Mouse (Mus musculus) heart, adult 2 months (tissue): ENCODE measurements around the gene Ror1. TPM values are rescaled to one million over a fixed set of nuclear protein-coding genes. Genes with fewer than 3 reads are reported as not detected.
A peak's percentile ranks its signal among the peaks of the same experiment; 100 is the strongest.

ENCODE experiments used
- DNase-seq, 2 experiments: peaks; one replicate each; pipeline ENCODE4 v3.0.0; 2021
- H3K27ac ChIP-seq: fragments of 200-600 bp; 2 replicates; pipeline ENCODE4 v1.8.1; 2022
- H3K27me3 ChIP-seq: fragments of 200-500 bp; 2 replicates; pipeline ENCODE4 v1.6.1; 2012; ENCODE audit warnings: mild to moderate bottlenecking, low read length, inconsistent platforms, mixed read lengths; ENCODE audit not compliant: control insufficient read depth, insufficient read depth
- H3K36me3 ChIP-seq: fragments of 200-500 bp; 2 replicates; pipeline ENCODE4 v1.6.1; 2012; ENCODE audit warnings: low read length, inconsistent platforms; ENCODE audit not compliant: control insufficient read depth, insufficient read depth
- H3K4me1 ChIP-seq: fragments of 200-500 bp; 2 replicates; pipeline ENCODE4 v1.6.1; 2011; ENCODE audit warnings: low read length; ENCODE audit not compliant: control insufficient read depth, insufficient read depth
- H3K4me3 ChIP-seq: fragments of 200-600 bp; 2 replicates; pipeline ENCODE4 v1.8.1; 2022
- H3K79me2 ChIP-seq: fragments of 200-500 bp; replicated peaks from 2 replicates; pipeline ENCODE4 v1.6.1; 2012; ENCODE audit warnings: mild to moderate bottlenecking, inconsistent platforms, low read length, moderate library complexity, mixed read lengths; ENCODE audit not compliant: control insufficient read depth, insufficient read depth
- H3K9ac ChIP-seq: fragments of 200-500 bp; 2 replicates; pipeline ENCODE4 v1.6.1; 2012; ENCODE audit warnings: low read depth, mild to moderate bottlenecking, control low read depth, inconsistent platforms, low read length, mixed read lengths
- CTCF ChIP-seq: fragments of 200-600 bp; IDR thresholded peaks from 2 replicates; pipeline ENCODE4 v1.8.1; 2022; ENCODE audit warnings: antibody characterized with exemption, mild to moderate bottlenecking, moderate library complexity
- EP300 ChIP-seq: fragments of 200-500 bp; IDR thresholded peaks from 2 replicates; pipeline ENCODE4 v1.6.1; 2011; ENCODE audit warnings: low read depth, low read length, control low read depth; ENCODE audit not compliant: insufficient read depth
- POLR2A ChIP-seq: fragments of 200-500 bp; IDR thresholded peaks from 2 replicates; pipeline ENCODE4 v1.6.1; 2011; ENCODE audit warnings: mild to moderate bottlenecking, low read depth, low read length, control low read depth; ENCODE audit not compliant: insufficient read depth
- WGBS: fragments of 180-500 bp; shearing (Covaris S2); methylation state at CpG from one replicate; pipeline ENCODE4 v1.1.7; 2018; 5-methylcytosine and 5-hydroxymethylcytosine counted together
- intact Hi-C: fragments of 180-260 bp; cut with DNase I; formaldehyde crosslinking; loops from one replicate; pipeline ENCODE4 v1.15.1; 2025
- polyA plus RNA-seq: library from polyadenylated mRNA; depleted of rRNA; stranded (reverse); fragments of >200 nt; gene quantifications from 2 replicates; pipeline ENCODE4 v1.2.3, GENCODE M21; 2012; rRNA removed
- total RNA-seq, 2 experiments: library from RNA; stranded (reverse); gene quantifications; 2 replicates each; pipeline ENCODE4 v1.2.3; 2021

Gene Ror1
- total and polyA plus RNA-seq, 3 experiments = 2.3 to 5.0 (median 3.4) TPM

DNA sequence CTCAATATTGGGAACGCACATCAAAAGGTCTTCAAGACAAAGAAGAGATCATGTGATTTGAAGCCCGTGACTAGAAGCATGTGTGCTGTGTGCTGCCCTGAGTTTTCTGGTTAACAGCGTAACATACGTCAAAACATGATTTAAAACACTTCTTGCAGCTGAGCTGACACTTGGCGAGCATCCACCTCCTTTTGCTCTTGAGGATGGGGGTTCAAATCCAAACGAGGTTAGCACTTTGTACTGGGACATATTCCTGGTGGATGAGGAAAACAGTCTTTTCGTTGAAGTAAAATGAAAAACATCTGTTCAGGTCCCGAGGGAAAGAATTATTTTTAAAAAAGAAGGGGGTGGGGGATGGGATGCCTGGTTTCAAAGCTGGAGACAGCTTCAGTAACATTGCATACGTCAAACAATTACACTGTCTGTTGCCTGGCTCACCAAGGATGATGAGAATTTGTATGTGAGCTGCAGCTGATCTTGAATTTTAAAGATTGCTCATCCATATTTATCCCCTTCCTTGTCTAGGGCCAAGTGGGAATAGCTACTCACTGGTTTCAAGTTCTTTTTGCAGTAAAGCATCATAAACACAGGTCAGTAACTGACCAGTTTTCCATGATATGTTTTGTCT is 367.0 kb downstream of the Ror1 start:
- peak; percentile 9 to 26 for DNase-seq
- Histone ChIP-seq H3K4me1 (no peaks in the 10 kb centered on the region), H3K4me3 (no peak overlapping the region), H3K27me3 (no peaks in the 10 kb centered on the region), H3K27ac (peak overlapping the region; percentile 26), H3K79me2 (no peaks in the 10 kb centered on the region), H3K9ac (no peak overlapping the region), H3K36me3 (no peaks in the 10 kb centered on the region)
- TF ChIP-seq EP300 (no peak), CTCF (no peak), POLR2A (no peak)
- WGBS = 47% methylated on average over 9 of the region's 9 CpGs
- intact Hi-C loops = no loop called here

DNA sequence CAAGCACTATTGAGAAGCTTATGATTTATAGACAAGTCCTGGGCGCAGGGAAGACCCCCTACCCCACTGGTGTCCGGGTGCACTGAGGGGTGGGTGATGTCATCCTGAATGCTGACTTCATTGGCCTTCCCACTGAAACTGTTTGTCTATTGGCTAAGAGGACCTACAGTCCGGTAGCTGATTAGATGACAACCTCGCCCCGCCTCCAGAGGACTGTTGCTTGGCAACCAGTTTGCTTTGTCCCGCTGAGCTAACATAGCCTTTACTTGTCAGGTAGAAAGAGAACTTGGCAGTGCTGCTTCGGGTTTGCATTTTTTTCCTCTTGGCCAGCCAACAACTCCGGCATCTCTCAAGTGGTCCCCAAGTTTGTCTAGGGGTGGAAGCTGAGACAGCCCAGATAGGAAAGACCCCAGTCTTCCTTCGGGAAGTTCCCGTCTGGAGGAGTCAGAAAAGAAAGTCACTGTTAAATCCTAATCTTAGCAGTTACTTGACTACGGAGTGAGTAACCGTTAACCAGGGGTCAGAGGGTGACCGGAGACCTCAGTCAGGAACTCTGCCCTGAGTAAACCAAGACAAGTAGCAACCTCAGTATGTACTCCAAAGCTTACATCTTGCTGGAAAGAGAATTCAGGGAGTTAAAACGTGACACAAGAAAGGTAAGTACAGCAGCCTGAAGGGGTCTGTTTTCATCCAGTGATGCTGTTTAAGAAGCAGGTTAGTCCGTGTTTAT is 383.2 kb downstream of the Ror1 start, which contains the start of gene Ube2u:
TSS of gene Ube2u (plus strand) at position 258 of the 730 bp plus-strand sequence.
- no peak within 1 kb of the TSS for H3K4me3 ChIP-seq
- H3K9ac ChIP-seq = no peak within 1 kb of the TSS
- H3K4me1 ChIP-seq = no peaks in the 10 kb centered on the region
- H3K79me2 ChIP-seq = no peaks in the 10 kb centered on the region
- WGBS = 29% methylated on average over 15 of the region's 15 CpGs
- H3K27ac ChIP-seq = no peak within 1 kb of the TSS
- TF ChIP-seq POLR2A (no peak), CTCF (no peak), EP300 (no peak)
- DNase-seq = peak; percentile 28 to 36
- H3K27me3 ChIP-seq = no peaks in the 10 kb centered on the region
- intact Hi-C loops = no loop called here
- no peaks in the 10 kb centered on the region for H3K36me3 ChIP-seq

DNA sequence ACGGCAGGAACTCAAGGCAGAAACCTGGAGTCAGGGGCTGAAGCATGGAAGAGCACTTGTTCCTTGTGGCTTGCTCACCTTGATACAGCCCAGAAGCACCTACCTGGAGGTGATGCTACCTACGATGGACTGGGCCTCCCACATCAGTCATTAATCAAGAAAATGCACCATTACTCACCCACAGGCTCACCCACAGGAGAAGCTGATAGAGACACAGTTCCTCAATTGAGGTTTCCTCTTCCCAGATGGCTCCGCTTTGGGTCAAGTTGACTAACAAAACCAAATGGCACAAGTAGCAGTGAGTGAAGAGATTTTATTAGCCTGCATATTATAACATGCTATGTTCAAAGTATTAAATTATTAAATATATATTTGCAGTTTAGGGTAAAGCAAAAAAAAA is 392.9 kb downstream of the Ror1 start:
- DNase-seq = no peak
- WGBS = 90% methylated on average over 3 of the region's 3 CpGs
- H3K4me3 ChIP-seq = no peak overlapping the region
- TF ChIP-seq EP300 = no peak
- TF ChIP-seq POLR2A = no peak
- TF ChIP-seq CTCF = no peak
- no peak overlapping the region for H3K9ac ChIP-seq
- H3K27me3 ChIP-seq = no peaks in the 10 kb centered on the region
- no peaks in the 10 kb centered on the region for H3K79me2 ChIP-seq
- no peaks in the 10 kb centered on the region for H3K4me1 ChIP-seq
- H3K36me3 ChIP-seq = no peaks in the 10 kb centered on the region
- no peak overlapping the region for H3K27ac ChIP-seq
- intact Hi-C loops = no loop called here

Other genes with a start within 250 kb of the Ror1 start
- gene Pgm1, start 166.4 kb upstream of the Ror1 start, total RNA-seq = 100 to 1,000 TPM; 203 to 234 TPM
- gene Pgm1, start 166.4 kb upstream of the Ror1 start, polyA plus RNA-seq = 157 and 238 TPM in 2 replicates
- 1 to 10 TPM; 4.9 to 5.0 TPM for gene Itgb3bp, start 166.0 kb upstream of the Ror1 start, total RNA-seq
- 0.86 and 1.1 TPM in 2 replicates for gene Itgb3bp, start 166.0 kb upstream of the Ror1 start, polyA plus RNA-seq